Mouse (Mus musculus) kidney, adult 2 months (tissue): Measurements from ENCODE around the gene Aurka.

Experiments used
- CTCF ChIP-seq: fragments of 200-500 bp; conservative IDR thresholded peaks from 2 replicates; pipeline ENCODE4 v1.5.1; 2011; ENCODE audit warnings: low read depth, mild to moderate bottlenecking, control low read depth, low read length, moderate library complexity, mixed read lengths; ENCODE audit not compliant: insufficient read depth, insufficient read length
- POLR2A ChIP-seq: fragments of 200-500 bp; IDR thresholded peaks from one replicate; pipeline ENCODE4 v1.6.1; 2011; ENCODE audit warnings: low read depth, low read length, control low read depth

- TF ChIP-seq CTCF: no peak
- no peak for TF ChIP-seq POLR2A
Measured at GRCm38 (mm10) chr2:172370411-172371223, at the start of gene Aurka, which contains the start of gene Cstf1.
